Mouse (Mus musculus) inflammation-experienced regulatory T-cells, adult 16 weeks (primary cell): Measurements from ENCODE around the gene Usp29. TPM values are rescaled to one million over a fixed set of nuclear protein-coding genes. Genes with fewer than 3 reads are reported as not detected.

Experiments used
- polyA plus RNA-seq: library from polyadenylated mRNA; unstranded; fragments of 100-300 nt; shearing (Covaris generic); gene quantifications from one replicate; pipeline ENCODE4 v1.2.1, GENCODE M21; 2017

The Usp29 gene
- polyA plus RNA-seq: not detected

DNA sequence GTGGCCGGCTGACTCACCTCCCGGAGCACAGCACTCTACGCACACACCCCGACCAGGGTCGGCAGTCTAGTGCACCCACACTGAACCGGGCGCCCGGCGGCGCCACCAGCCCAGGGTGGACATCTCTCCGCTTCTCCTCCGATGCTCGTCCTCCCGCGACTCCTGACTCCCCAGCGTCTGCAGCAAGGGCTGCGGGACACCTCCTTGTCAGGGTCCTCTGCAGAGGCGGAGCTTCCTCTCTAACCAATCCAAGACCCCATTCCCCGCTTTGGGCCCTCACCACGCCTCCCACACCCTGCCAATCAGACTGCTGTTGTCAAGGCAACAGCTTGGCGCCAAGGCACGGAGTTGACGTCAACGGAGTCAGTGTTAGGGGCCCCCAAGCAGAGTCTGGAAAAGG, at the start of gene Usp29, which contains the start of gene Peg3:
TSS of gene Usp29 (plus strand) at position 338 of the 400 bp plus-strand sequence.
TSS of gene Peg3 (minus strand) at position 191 of the 400 bp plus-strand sequence.

DNA sequence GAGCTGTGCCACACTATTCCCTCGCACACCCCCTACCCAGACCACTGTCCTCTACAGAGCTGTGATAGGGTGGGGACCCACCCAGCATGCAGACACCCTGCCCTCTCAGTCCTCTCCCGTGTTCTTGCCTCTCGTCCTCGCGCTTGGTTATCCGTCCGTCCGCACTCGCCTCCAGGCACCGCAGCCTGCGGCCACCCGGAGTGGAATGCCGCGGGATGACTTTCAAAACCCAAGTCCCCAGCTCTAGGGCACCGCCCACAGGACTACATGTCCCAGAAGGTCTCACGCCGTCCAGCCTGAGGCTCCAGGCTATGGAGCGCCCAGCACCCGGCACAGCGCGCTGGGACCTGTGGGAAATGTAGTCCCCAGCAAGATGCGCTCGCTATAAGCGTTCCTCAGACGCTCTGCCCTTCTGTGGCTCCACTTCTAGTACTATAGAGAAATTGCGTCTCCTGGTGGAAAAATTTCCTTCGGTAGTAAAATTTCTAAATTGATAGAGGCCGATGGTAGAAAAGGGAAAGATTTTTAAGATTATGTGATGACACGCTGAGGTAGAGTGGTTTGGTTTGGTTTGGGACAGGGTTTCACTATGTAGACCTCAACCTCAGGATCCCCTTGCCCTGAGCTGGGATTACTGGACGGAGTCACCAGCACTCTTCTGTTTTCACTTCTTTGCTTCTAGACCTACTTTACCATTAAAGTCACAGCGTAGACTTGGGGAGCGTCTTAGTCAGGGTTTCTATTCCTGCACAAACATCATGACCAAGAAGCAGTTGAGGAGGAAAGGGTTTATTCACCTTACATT, 33.9 kb upstream of the Usp29 start, which contains the start of gene Zim1:
TSS of gene Zim1 (minus strand) at position 210 of the 805 bp plus-strand sequence.

DNA sequence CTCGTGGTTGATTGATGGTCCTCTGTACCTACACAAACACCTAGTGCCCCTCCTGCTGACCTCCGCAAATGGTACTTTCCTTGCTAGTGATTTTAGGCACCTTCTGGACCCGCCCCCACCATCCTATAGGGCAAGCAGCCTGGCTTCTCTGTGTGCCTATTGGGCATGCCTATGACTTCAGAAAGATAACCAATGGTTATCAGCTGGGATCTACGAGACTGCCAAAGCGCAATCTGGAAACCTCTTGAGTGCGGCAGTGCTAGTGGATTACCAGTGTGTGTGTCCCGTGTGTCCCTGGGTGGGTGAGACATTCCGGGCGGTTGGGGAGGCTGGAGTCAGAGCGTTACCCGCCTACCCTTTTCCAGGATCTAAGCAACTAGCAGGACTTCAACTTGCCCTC, 264.9 kb downstream of the Usp29 start, which contains the start of gene Aurkc:
TSS of gene Aurkc (plus strand) at position 50 of the 400 bp plus-strand sequence.

Other genes with a start within 250 kb of the Usp29 start
- gene Olfr5, start 243.6 kb upstream of the Usp29 start, polyA plus RNA-seq: not detected
- not detected for gene Olfr1347, start 230.8 kb upstream of the Usp29 start, polyA plus RNA-seq
- not detected for gene Olfr1348, start 221.8 kb upstream of the Usp29 start, polyA plus RNA-seq
- gene Olfr1349, start 207.6 kb upstream of the Usp29 start, polyA plus RNA-seq: not detected
- not detected for gene Olfr1350, start 165.7 kb upstream of the Usp29 start, polyA plus RNA-seq
- not detected for gene Zim1, start 34.1 kb upstream of the Usp29 start, polyA plus RNA-seq
- gene Peg3, start 147 bp upstream of the Usp29 start, polyA plus RNA-seq: not detected